Mouse (Mus musculus): Measurements from ENCODE around the gene Lhx8. TPM values are rescaled to one million over a fixed set of nuclear protein-coding genes. Genes with fewer than 3 reads are reported as not detected.

Lhx8 gene
- total and polyA plus RNA-seq, 2 experiments from 2014 or later = 0.49 to 1.0 TPM

DNA sequence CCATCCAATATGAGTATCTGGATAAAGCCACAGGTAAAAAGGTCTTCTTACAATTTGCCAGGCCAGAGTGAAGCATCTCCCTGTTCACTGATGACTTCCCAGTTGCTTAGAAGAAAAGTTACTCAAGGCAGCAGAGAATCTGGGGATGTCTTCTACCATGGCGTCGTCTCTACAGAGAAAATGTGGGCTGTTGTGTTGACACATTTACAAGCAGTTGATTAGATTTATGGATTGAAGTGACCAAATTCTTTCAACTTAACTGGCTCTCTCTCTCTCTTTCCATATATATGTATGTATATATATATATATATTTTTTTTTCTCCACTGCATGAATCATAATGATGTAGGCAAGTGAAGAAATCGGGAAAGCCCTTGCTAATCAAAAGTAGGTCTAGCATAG is 55.8 kb downstream of the Lhx8 start:
- no peak overlapping the region for H3K27ac ChIP-seq (ENCODE audit: low read depth, low read length)
- no peak overlapping the region for H3K4me3 ChIP-seq (ENCODE audit: low read depth, low read length)
- no peaks in the 10 kb centered on the region for H3K4me1 ChIP-seq (ENCODE audit: insufficient read depth, low read length)
- H3K9me3 ChIP-seq (ENCODE audit: low read length) = no peaks in the 10 kb centered on the region
- H3K4me2 ChIP-seq (ENCODE audit: low read depth, low read length, poor library complexity, severe bottlenecking) = no peak overlapping the region
- H3K36me3 ChIP-seq (ENCODE audit: insufficient read depth, low read length) = no peaks in the 10 kb centered on the region
- no peak overlapping the region for H3K9ac ChIP-seq (replicated peaks; ENCODE audit: low read length, poor library complexity, severe bottlenecking)
- TF ChIP-seq CTCF (IDR thresholded peaks at IDR 0.05) = no peak
- 92% methylated on average over 3 of the region's 3 CpGs for WGBS
- no peak for DNase-seq (ENCODE audit: low spot score)
- no peaks in the 10 kb centered on the region for H3K27me3 ChIP-seq (ENCODE audit: insufficient read depth, low read length)
- ATAC-seq (ENCODE audit: low FRiP score) = no peak

GRCm38 (mm10) chr3:154269757-154270366 is 60.6 kb downstream of the Lhx8 start:
- Histone ChIP-seq H3K9ac (replicated peaks; ENCODE audit: low read length, poor library complexity, severe bottlenecking) (peak overlapping the region; percentile 52; the same call in 1 of the 2 replicates), H3K4me1 (ENCODE audit: insufficient read depth, low read length) (no peaks in the 10 kb centered on the region), H3K4me2 (ENCODE audit: low read depth, low read length, poor library complexity, severe bottlenecking) (peak overlapping the region; percentile 54), H3K27ac (ENCODE audit: low read depth, low read length) (no peak overlapping the region), H3K27me3 (ENCODE audit: insufficient read depth, low read length) (no peaks in the 10 kb centered on the region), H3K4me3 (ENCODE audit: low read depth, low read length) (peak overlapping the region; percentile 23; the same call in 1 of the 2 replicates), H3K9me3 (ENCODE audit: low read length) (no peaks in the 10 kb centered on the region), H3K36me3 (ENCODE audit: insufficient read depth, low read length) (no peaks in the 10 kb centered on the region)
- 12% methylated on average over 19 of the region's 19 CpGs for WGBS
- peak; percentile 64 for ATAC-seq (ENCODE audit: low FRiP score)
- peak; percentile 77 for DNase-seq (ENCODE audit: low spot score)
- TF ChIP-seq CTCF (IDR thresholded peaks at IDR 0.05) = peak; percentile 99

GRCm38 (mm10) chr3:154268313-154268712 is 62.1 kb downstream of the Lhx8 start:
- TF ChIP-seq CTCF (IDR thresholded peaks at IDR 0.05) = no peak
- no peak for ATAC-seq (ENCODE audit: low FRiP score)
- DNase-seq (ENCODE audit: low spot score) = no peak
- Histone ChIP-seq H3K9me3 (ENCODE audit: low read length) (no peaks in the 10 kb centered on the region), H3K4me3 (ENCODE audit: low read depth, low read length) (no peak overlapping the region), H3K36me3 (ENCODE audit: insufficient read depth, low read length) (no peaks in the 10 kb centered on the region), H3K27me3 (ENCODE audit: insufficient read depth, low read length) (no peaks in the 10 kb centered on the region), H3K9ac (replicated peaks; ENCODE audit: low read length, poor library complexity, severe bottlenecking) (no peak overlapping the region), H3K4me2 (ENCODE audit: low read depth, low read length, poor library complexity, severe bottlenecking) (no peak overlapping the region), H3K4me1 (ENCODE audit: insufficient read depth, low read length) (no peaks in the 10 kb centered on the region), H3K27ac (ENCODE audit: low read depth, low read length) (no peak overlapping the region)
- WGBS = 84% methylated on average over 9 of the region's 9 CpGs

DNA sequence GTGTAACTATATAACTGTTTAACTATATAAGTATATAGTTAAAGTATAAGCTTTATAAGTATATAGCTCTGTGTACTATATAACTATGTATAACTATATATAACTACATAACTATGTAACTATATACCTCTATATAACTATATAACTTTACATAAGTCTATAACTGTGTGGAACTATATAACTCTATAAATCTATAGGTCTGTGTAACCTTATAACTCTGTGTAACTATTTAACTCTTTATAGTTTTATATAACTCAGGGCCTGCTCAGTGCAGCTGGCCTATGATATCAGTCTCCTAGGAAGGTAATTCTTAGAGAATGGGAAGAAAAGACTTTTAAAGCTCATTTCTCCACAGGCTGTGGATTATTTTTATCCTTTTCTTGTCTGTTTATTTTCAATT is 73.1 kb downstream of the Lhx8 start:
- H3K4me2 ChIP-seq (ENCODE audit: low read depth, low read length, poor library complexity, severe bottlenecking) = no peak overlapping the region
- no peak for TF ChIP-seq CTCF (IDR thresholded peaks at IDR 0.05)
- H3K27ac ChIP-seq (ENCODE audit: low read depth, low read length) = no peak overlapping the region
- no peaks in the 10 kb centered on the region for H3K27me3 ChIP-seq (ENCODE audit: insufficient read depth, low read length)
- no peak overlapping the region for H3K4me3 ChIP-seq (ENCODE audit: low read depth, low read length)
- H3K9ac ChIP-seq (replicated peaks; ENCODE audit: low read length, poor library complexity, severe bottlenecking) = no peak overlapping the region
- ATAC-seq (ENCODE audit: low FRiP score) = no peak
- no peaks in the 10 kb centered on the region for H3K4me1 ChIP-seq (ENCODE audit: insufficient read depth, low read length)
- DNase-seq (ENCODE audit: low spot score) = no peak
- H3K36me3 ChIP-seq (ENCODE audit: insufficient read depth, low read length) = no peaks in the 10 kb centered on the region
- H3K9me3 ChIP-seq (ENCODE audit: low read length) = no peaks in the 10 kb centered on the region

Measured in midbrain, postnatal 0 days (tissue).